Mouse (Mus musculus): Measurements from ENCODE around the gene Slc3a2. TPM values are rescaled to one million over a fixed set of nuclear protein-coding genes. Genes with fewer than 3 reads are reported as not detected.
A peak's percentile ranks its signal among the peaks of the same experiment; 100 is the strongest.

The Slc3a2 gene
- polyA plus RNA-seq (2015; fragmentation: Nextera tagmentation; extraction: Ambion mirVana): 151 and 153 TPM in 2 replicates

DNA sequence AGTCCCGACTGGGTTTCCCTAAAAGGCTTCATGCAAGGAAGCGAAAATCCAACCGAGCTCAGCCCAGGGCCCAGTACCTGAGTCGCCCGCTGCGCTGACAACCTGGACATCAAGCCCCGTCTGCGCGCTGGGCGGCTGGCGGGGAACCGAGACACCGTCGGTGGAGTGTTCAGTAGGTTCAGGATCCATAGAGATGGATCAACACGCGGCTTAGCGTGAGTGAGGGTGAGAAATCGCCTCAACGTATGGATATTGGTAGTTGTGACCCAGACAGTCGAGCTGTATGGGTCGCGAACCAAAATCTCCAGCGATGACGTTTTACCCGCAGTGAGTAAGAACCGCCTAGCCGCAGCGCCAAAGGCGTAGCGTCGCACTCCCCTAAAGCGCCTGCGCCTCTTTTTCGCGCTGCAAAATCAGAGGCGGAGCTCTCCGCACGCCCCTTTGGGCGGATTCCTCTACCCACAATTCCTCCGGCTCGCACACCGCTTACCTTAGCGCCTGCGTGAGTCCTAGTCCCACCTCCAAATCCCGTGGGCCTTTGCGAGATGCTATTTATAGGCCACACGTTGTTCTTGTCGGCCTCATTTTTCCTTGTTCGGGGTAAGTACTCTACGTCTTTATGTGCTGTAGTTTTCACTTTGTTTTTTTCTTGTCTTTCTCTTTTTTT lies at the start of gene Slc3a2:
TSS of gene Slc3a2 (minus strand) at position 463 of the 667 bp plus-strand sequence.
- Histone ChIP-seq H3K9ac (replicated peaks) (peak within 1 kb of the TSS; percentile 88), H3K4me1 (replicated peaks) (peaks cover 38% of the 10 kb centered on the region), H3K27ac (peak within 1 kb of the TSS; percentile 91), H3K36me3 (peaks cover 27% of the 10 kb centered on the region), H3K27me3 (no peaks in the 10 kb centered on the region), H3K9me3 (no peaks in the 10 kb centered on the region), H3K4me2 (replicated peaks) (peak within 1 kb of the TSS; percentile 67), H3K4me3 (replicated peaks) (peak within 1 kb of the TSS; percentile 71)
- ATAC-seq: peak; percentile 98
- WGBS: under 1% methylated on average over 50 of the region's 50 CpGs

DNA sequence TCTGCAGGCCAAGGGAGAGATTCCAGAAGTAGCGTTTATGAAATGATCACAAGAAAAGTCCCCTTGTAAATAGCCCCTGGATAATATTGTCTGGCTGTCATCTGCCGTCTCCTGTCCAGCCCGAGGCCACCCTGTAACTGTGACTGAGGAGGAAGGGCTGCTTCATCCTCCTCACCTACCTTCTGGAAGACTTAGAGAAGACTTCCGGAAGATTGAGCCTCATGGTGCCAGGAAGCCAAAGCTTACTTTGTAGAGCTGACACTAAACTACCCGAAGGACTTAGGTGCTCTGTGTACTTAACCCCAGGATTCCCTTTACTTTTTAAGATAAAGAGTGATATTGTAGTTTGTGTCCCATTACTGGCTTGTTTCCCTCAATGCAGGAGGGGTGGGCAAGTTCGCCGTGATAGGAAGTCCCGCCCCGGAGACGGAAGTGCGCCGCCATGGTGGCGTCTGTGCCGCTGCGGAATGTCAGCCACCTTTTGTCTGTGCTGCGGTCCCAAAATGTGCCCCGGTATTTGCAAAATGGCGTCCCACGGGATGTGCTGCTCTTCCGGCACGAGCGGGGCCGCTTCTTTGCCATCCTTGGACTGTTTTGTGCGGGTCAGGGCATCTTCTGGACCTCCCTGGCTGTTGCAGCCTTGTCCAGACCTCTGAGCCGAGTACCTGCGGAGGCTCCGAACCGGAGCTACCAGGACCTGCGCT lies 47.5 kb upstream of the Slc3a2 start, which contains the start of gene Tmem223:
TSS of gene Tmem223 (plus strand) at position 430 of the 704 bp plus-strand sequence.
- peaks cover 61% of the 10 kb centered on the region for H3K36me3 ChIP-seq
- WGBS: 21% methylated on average over 29 of the region's 29 CpGs

DNA sequence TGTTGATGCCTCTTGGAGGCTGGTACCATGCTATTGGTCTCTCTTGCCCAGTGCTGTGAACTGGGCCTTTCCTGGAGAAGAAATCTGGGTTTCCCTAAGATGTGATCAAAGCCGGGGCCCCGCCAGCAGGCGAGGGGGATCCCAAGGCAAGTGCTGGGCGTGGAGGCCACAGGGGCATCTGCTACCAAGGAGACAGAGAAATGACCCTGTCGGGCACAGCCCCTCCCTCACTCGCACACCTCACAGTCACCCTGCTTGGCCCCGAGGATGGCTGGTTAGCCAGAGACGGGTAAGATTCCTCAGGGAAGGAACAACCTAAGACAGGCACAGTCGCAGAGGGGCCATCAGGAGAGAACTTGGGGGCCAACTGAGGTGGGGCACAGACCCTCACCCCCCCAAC lies 42.4 kb upstream of the Slc3a2 start:
- Histone ChIP-seq H3K27ac (no peak overlapping the region), H3K4me3 (replicated peaks) (no peak overlapping the region), H3K9me3 (no peaks in the 10 kb centered on the region), H3K27me3 (no peaks in the 10 kb centered on the region), H3K9ac (replicated peaks) (no peak overlapping the region), H3K36me3 (peaks cover 86% of the 10 kb centered on the region), H3K4me2 (replicated peaks) (no peak overlapping the region), H3K4me1 (replicated peaks) (peaks cover 5% of the 10 kb centered on the region)
- 99% methylated on average over 9 of the region's 9 CpGs for WGBS
- no peak for ATAC-seq

More for the DNA sequence above, 47.5 kb upstream of the Slc3a2 start, which contains the start of gene Tmem223:
- peak within 1 kb of the TSS; percentile 91 for H3K27ac ChIP-seq
- H3K27me3 ChIP-seq: no peaks in the 10 kb centered on the region
- H3K9me3 ChIP-seq: no peaks in the 10 kb centered on the region
- H3K4me1 ChIP-seq (replicated peaks): peaks cover 41% of the 10 kb centered on the region
- H3K4me2 ChIP-seq (replicated peaks): peak within 1 kb of the TSS; percentile 100
- peak within 1 kb of the TSS; percentile 82 for H3K4me3 ChIP-seq (replicated peaks)
- ATAC-seq: peak; percentile 73
- peak within 1 kb of the TSS; percentile 96 for H3K9ac ChIP-seq (replicated peaks)

DNA sequence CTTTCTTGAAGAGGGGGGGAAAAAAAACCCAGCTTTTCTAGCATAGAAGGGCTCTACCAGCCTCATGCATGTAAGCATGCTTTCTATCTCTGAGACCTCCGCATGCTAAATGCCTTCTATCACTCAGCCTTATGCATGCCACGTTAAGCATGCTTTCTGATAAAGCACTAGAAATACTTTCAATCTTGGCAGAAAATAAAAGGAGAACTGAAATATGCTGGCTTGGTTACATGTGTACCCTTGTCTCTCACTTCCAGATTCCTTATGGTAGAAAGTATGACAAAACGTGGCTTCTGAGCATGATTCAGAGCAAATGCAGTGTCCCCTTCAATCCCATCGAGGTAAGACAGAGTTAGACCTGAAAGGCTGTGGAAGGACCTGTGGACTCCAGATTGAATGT lies 40.1 kb upstream of the Slc3a2 start:
- H3K9me3 ChIP-seq: no peaks in the 10 kb centered on the region
- no peaks in the 10 kb centered on the region for H3K27me3 ChIP-seq
- H3K4me1 ChIP-seq (replicated peaks): peaks cover 8% of the 10 kb centered on the region
- no peak overlapping the region for H3K9ac ChIP-seq (replicated peaks)
- no peak overlapping the region for H3K4me2 ChIP-seq (replicated peaks)
- 98% methylated on average over 4 of the region's 4 CpGs for WGBS
- no peak overlapping the region for H3K4me3 ChIP-seq (replicated peaks)
- H3K36me3 ChIP-seq: peaks cover 63% of the 10 kb centered on the region
- H3K27ac ChIP-seq: no peak overlapping the region
- no peak for ATAC-seq

DNA sequence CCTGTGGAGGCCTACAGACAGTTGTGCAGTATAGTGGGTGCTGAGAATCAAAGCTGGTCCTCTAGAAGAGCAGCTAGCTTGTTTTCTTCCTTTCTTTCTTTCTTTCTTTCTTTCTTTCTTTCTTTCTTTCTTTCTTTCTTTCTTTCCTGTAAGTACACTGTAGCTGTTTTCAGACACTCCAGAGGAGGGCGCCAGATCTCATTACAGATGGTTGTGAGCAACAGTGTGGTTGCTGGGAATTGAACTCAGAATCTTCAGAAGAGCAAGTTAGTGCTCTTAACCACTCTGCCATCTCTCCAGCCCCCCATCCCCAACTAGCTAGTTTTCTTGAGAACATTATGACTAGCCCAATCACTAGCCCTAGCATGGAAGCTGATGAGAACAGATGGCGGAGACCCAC lies 37.6 kb upstream of the Slc3a2 start:
- no peak overlapping the region for H3K9ac ChIP-seq (replicated peaks)
- no peak overlapping the region for H3K4me2 ChIP-seq (replicated peaks)
- H3K9me3 ChIP-seq: no peaks in the 10 kb centered on the region
- H3K4me3 ChIP-seq (replicated peaks): no peak overlapping the region
- H3K27ac ChIP-seq: no peak overlapping the region
- 95% methylated on average over 2 of the region's 2 CpGs for WGBS
- H3K27me3 ChIP-seq: no peaks in the 10 kb centered on the region
- peaks cover 21% of the 10 kb centered on the region for H3K4me1 ChIP-seq (replicated peaks)
- ATAC-seq: no peak
- H3K36me3 ChIP-seq: peaks cover 38% of the 10 kb centered on the region

- Histone ChIP-seq H3K9me3 (no peaks in the 10 kb centered on the region), H3K4me3 (replicated peaks) (0 out of 2 replicates have a peak overlapping the region, but pooled peaks have one; percentile 80), H3K36me3 (peaks cover 33% of the 10 kb centered on the region), H3K4me1 (replicated peaks) (peaks cover 24% of the 10 kb centered on the region), H3K4me2 (replicated peaks) (peak overlapping the region; percentile 75; the same call in 1 of the 2 replicates), H3K27me3 (no peaks in the 10 kb centered on the region), H3K9ac (replicated peaks) (no peak overlapping the region), H3K27ac (no peak overlapping the region)
- WGBS: 94% methylated on average over 2 of the region's 2 CpGs
- ATAC-seq: no peak
Measured at GRCm38 (mm10) chr19:8758899-8759298, 35.7 kb upstream of the Slc3a2 start.

DNA sequence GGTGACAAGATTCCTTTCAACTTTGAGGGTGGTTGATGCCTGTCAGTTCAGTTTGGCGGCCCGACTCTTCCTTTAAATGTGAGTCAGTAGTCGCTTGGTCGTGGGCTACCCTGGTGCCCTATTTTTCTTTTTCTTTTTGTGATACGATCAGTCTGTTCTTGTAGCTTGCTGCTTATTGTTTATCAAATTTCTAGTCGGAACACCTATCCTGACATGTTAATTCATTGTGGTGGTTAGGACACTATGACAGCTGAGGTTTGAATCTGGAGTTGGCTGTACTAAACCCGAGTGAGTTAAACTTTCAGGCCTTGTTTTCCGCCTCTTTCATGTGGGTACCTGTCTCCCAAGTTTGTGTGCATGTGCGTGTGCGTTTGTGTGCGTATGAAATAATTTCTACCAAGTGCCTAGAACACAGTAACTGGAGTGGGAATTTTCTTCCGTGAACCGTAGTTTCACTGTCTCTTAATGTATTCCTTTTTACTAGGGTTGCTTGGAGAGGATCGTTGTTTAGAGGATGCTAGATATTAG lies 34.4 kb upstream of the Slc3a2 start:
- peak overlapping the region; percentile 90 for H3K9ac ChIP-seq (replicated peaks)
- peak overlapping the region; percentile 75 for H3K4me2 ChIP-seq (replicated peaks)
- H3K4me1 ChIP-seq (replicated peaks): peaks cover 24% of the 10 kb centered on the region
- ATAC-seq: no peak
- no peaks in the 10 kb centered on the region for H3K27me3 ChIP-seq
- H3K9me3 ChIP-seq: no peaks in the 10 kb centered on the region
- peak overlapping the region; percentile 87 for H3K27ac ChIP-seq
- H3K4me3 ChIP-seq (replicated peaks): peak overlapping the region; percentile 80
- peaks cover 31% of the 10 kb centered on the region for H3K36me3 ChIP-seq
- WGBS: 7% methylated on average over 14 of the region's 14 CpGs

- peak within 1 kb of the TSS; percentile 75 for H3K4me2 ChIP-seq (replicated peaks)
- no peaks in the 10 kb centered on the region for H3K27me3 ChIP-seq
- under 1% methylated on average over 75 of the region's 75 CpGs for WGBS
- peak within 1 kb of the TSS; percentile 80 for H3K4me3 ChIP-seq (replicated peaks)
- H3K9ac ChIP-seq (replicated peaks): peak within 1 kb of the TSS; percentile 90
- peak; percentile 94 for ATAC-seq
- H3K27ac ChIP-seq: peak within 1 kb of the TSS; percentile 87
- peaks cover 33% of the 10 kb centered on the region for H3K36me3 ChIP-seq
- peaks cover 24% of the 10 kb centered on the region for H3K4me1 ChIP-seq (replicated peaks)
- no peaks in the 10 kb centered on the region for H3K9me3 ChIP-seq
Measured at GRCm38 (mm10) chr19:8756635-8757387, 33.6 kb upstream of the Slc3a2 start, which contains the start of gene Nxf1. Gene Nxf1, plus strand, starts transcription at chr19:8757073.

DNA sequence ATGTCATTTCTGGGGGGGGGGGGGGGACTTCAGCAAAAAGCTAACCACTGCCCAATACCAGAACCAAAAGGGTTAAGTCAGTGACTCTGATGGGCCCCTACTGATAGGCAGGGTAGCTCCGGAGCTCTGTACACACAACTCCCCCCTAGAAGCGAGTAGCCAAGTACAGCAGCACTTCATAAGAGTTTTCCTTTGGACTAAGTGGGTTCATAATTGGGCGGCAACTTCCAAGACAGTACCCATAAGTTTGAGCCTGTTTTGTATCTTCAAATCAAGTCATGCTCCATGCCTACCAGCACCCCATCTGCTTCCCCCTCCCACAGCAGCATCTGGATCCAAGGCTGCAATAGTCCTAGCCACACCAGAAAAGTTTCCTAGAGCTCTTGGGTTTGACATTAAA lies 32.5 kb upstream of the Slc3a2 start:
- H3K4me3 ChIP-seq (replicated peaks): 0 out of 2 replicates have a peak overlapping the region, but pooled peaks have one; percentile 80
- 83% methylated on average over 3 of the region's 3 CpGs for WGBS
- no peak for ATAC-seq
- H3K36me3 ChIP-seq: peaks cover 43% of the 10 kb centered on the region
- peaks cover 24% of the 10 kb centered on the region for H3K4me1 ChIP-seq (replicated peaks)
- H3K27me3 ChIP-seq: no peaks in the 10 kb centered on the region
- no peak overlapping the region for H3K4me2 ChIP-seq (replicated peaks)
- no peak overlapping the region for H3K27ac ChIP-seq
- H3K9me3 ChIP-seq: no peaks in the 10 kb centered on the region
- H3K9ac ChIP-seq (replicated peaks): no peak overlapping the region

DNA sequence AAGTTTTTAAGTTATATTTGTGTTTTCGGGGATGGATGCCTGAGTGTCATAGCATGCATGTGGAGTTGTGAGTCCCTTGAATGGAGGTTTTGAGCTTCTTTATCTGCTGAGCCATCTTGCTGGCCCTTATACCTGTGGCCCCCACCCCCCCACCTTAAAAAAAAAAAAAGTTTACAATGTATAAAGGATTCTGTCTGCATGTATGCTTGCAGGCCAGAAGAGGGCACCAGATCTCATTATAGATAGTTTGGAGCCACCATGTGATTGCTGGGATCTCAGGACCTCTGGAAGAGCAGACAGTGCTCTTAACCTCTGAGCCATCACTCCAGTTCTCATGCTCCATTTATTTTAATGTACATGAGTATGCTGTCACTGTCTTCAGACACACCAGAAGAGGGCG lies 24.2 kb upstream of the Slc3a2 start:
- Histone ChIP-seq H3K9ac (replicated peaks) (no peak overlapping the region), H3K36me3 (peaks cover 92% of the 10 kb centered on the region), H3K27ac (no peak overlapping the region), H3K4me1 (replicated peaks) (peaks cover 14% of the 10 kb centered on the region), H3K27me3 (no peaks in the 10 kb centered on the region), H3K4me3 (replicated peaks) (no peak overlapping the region), H3K4me2 (replicated peaks) (no peak overlapping the region), H3K9me3 (no peaks in the 10 kb centered on the region)
- ATAC-seq: no peak
- WGBS: 67% methylated on average over 2 of the region's 2 CpGs

DNA sequence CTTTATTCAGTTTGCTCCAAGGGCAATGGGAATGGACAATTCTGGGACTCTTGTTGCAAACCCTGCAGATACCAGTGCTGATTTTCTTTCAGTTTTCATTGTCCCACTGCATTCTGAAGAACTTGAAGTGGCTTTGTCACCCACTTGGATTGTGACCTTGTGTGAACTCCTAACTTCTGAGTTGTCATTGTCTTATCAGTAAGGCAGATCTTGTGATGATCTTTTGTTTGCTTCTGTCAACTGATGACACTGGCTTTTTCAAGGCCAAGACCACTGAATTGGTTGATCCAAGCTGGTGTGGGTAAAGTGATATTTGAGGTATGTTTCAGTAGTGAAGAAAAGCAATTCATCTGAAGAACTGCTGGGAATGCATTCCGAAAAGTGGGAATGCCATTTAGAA lies 22.2 kb upstream of the Slc3a2 start:
- H3K27me3 ChIP-seq: no peaks in the 10 kb centered on the region
- no peak overlapping the region for H3K4me3 ChIP-seq (replicated peaks)
- WGBS: 100% methylated on average over 1 of the region's 1 CpGs
- no peak overlapping the region for H3K4me2 ChIP-seq (replicated peaks)
- H3K9ac ChIP-seq (replicated peaks): no peak overlapping the region
- ATAC-seq: no peak
- H3K4me1 ChIP-seq (replicated peaks): peaks cover 25% of the 10 kb centered on the region
- H3K9me3 ChIP-seq: no peaks in the 10 kb centered on the region
- no peak overlapping the region for H3K27ac ChIP-seq
- H3K36me3 ChIP-seq: peaks cover 76% of the 10 kb centered on the region
